Mouse (Mus musculus) megakaryocyte, embryonic 14.5 days (primary cell): ENCODE measurements around the gene Cpne7.

Experiments
- FLI1 ChIP-seq: IDR thresholded peaks from 2 replicates; pipeline ENCODE4 v1.6.1; 2012; ENCODE audit warnings: low read length, inconsistent platforms, mixed read lengths
- GATA1 ChIP-seq: IDR thresholded peaks from 3 replicates; pipeline ENCODE4 v1.6.1; 2012; ENCODE audit warnings: mixed read lengths, low read length, inconsistent platforms, borderline replicate concordance

DNA sequence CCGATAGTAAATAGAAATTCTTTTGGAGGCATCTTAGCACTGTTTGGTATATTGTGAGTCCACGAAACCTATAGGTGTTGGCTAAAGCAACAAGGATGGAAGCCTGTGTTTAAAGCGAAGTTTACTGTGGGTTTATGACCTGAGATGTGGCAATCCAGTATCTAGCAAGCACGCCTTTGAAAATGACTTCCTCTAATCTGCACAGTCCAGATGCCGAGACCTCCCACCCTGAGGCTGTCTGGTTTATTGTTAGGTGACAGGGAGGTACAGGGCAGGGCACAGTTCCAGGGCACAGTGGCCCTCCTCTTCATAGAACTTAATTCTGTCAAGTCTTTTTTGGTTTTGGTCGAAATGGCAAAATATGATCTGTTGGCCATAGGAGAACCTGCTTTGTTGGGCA lies 40.0 kb upstream of the Cpne7 start:
- TF ChIP-seq GATA1, result no peak
- no peak for TF ChIP-seq FLI1
